Mouse (Mus musculus): ENCODE data around the gene Alkbh3. TPM values are rescaled to one million over a fixed set of nuclear protein-coding genes. Genes with fewer than 3 reads are reported as not detected.

Gene Alkbh3
- polyA plus RNA-seq, 2 experiments, result 76.2 to 76.3 TPM

DNA sequence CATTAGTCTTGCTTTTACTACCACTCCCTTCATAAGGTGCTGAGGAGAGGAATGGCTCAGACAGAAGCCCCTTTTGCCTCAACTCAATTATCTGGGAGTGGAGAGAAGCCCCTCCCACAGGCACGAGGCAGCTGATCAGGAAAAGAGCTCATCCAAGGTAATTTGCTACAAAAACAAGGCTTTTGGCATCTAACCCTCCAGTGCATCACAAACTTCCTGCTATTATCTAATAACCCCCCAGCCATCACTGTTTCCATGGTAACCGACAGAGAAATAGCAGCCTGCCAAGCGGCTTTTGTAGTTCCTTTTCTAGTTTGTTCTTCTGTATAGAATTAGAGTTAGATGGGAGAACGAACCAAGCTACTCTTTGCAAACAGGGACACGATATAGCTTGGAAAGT lies 18.3 kb downstream of the Alkbh3 start:
- DNase-seq (ENCODE audit: low spot score) (no peak), ATAC-seq (ENCODE audit: low FRiP score, low read depth) (no peak)
- TF ChIP-seq POLR2A (IDR thresholded peaks at IDR 0.05; ENCODE audit: borderline replicate concordance, extremely low read depth, insufficient read depth, insufficient read length), result no peak

DNA sequence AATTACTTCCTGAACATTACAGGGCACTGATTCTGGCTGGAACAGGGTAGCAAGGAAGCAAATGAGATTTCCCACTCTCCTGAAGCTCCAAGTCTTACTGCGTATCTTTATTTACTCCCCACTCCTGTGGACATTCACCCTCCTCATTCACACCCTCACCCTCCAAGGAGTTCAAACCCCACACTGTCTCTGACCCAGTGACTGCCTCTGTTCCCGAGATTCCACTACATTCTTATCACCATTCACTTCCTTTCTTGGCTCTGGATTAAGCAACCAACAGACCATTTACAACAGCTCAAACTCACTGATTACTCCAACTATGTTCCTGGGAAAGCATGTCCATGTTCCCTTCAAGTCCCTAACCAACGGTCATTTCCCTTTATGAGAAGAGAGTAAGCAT lies 19.3 kb downstream of the Alkbh3 start:
- Histone ChIP-seq H3K4me1 (ENCODE audit: control insufficient read depth, insufficient read depth, low read length) (no peaks in the 10 kb centered on the region), H3K36me3 (ENCODE audit: control insufficient read depth, insufficient read depth, low read length) (peaks cover 90% of the 10 kb centered on the region), H3K27me3 (ENCODE audit: control insufficient read depth, insufficient read depth, low read length) (no peaks in the 10 kb centered on the region), H3K9ac (ENCODE audit: low read depth, low read length, severe bottlenecking) (no peak overlapping the region), H3K4me2 (replicated peaks; ENCODE audit: low read depth, low read length, severe bottlenecking) (no peak overlapping the region), H3K27ac (replicated peaks; ENCODE audit: low read depth, low read length) (no peak overlapping the region), H3K4me3 (replicated peaks; ENCODE audit: low read length) (no peak overlapping the region), H3K9me3 (ENCODE audit: control insufficient read depth, low read length) (no peaks in the 10 kb centered on the region)
- DNase-seq (ENCODE audit: low spot score) (no peak), ATAC-seq (ENCODE audit: low FRiP score, low read depth) (no peak)
- 83% methylated on average over 3 of the region's 3 CpGs for WGBS
- TF ChIP-seq POLR2A (IDR thresholded peaks at IDR 0.05; ENCODE audit: borderline replicate concordance, extremely low read depth, insufficient read depth, insufficient read length), result no peak

More for the DNA sequence above, 18.3 kb downstream of the Alkbh3 start:
- H3K4me3 ChIP-seq (replicated peaks; ENCODE audit: low read length), result no peak overlapping the region
- 70% methylated on average over 5 of the region's 5 CpGs for WGBS
- peaks cover 86% of the 10 kb centered on the region for H3K36me3 ChIP-seq (ENCODE audit: control insufficient read depth, insufficient read depth, low read length)
- H3K27me3 ChIP-seq (ENCODE audit: control insufficient read depth, insufficient read depth, low read length), result no peaks in the 10 kb centered on the region
- no peaks in the 10 kb centered on the region for H3K4me1 ChIP-seq (ENCODE audit: control insufficient read depth, insufficient read depth, low read length)
- H3K27ac ChIP-seq (replicated peaks; ENCODE audit: low read depth, low read length), result no peak overlapping the region
- no peaks in the 10 kb centered on the region for H3K9me3 ChIP-seq (ENCODE audit: control insufficient read depth, low read length)
- no peak overlapping the region for H3K9ac ChIP-seq (ENCODE audit: low read depth, low read length, severe bottlenecking)
- H3K4me2 ChIP-seq (replicated peaks; ENCODE audit: low read depth, low read length, severe bottlenecking), result no peak overlapping the region

DNA sequence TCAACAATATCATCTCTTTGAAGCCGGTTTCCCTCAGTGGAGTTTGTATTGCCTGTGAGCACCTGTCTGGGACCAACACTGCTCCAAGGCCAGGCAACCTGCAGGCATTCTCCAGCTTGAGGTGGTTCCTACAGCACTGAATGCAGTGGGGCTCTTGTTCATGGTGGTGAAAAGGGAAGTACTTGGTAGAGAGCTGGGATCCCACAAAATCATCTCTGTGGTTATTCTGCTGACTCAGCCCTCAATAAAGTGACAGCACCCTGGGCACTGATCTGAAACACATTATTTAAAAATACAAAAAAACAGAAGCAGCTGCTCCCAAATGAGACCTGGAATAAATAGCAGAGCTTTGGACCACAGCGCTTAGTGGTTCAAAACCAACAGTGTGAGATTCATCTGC lies 22.2 kb downstream of the Alkbh3 start:
- peaks cover 80% of the 10 kb centered on the region for H3K36me3 ChIP-seq (ENCODE audit: control insufficient read depth, insufficient read depth, low read length)
- WGBS, result 99% methylated on average over 2 of the region's 2 CpGs
- H3K9ac ChIP-seq (ENCODE audit: low read depth, low read length, severe bottlenecking), result no peak overlapping the region
- H3K9me3 ChIP-seq (ENCODE audit: control insufficient read depth, low read length), result no peaks in the 10 kb centered on the region
- ATAC-seq (ENCODE audit: low FRiP score, low read depth), result no peak
- no peak for TF ChIP-seq POLR2A (IDR thresholded peaks at IDR 0.05; ENCODE audit: borderline replicate concordance, extremely low read depth, insufficient read depth, insufficient read length)
- H3K27ac ChIP-seq (replicated peaks; ENCODE audit: low read depth, low read length), result no peak overlapping the region
- DNase-seq (ENCODE audit: low spot score), result no peak
- H3K4me1 ChIP-seq (ENCODE audit: control insufficient read depth, insufficient read depth, low read length), result no peaks in the 10 kb centered on the region
- H3K4me2 ChIP-seq (replicated peaks; ENCODE audit: low read depth, low read length, severe bottlenecking), result no peak overlapping the region
- no peak overlapping the region for H3K4me3 ChIP-seq (replicated peaks; ENCODE audit: low read length)
- no peaks in the 10 kb centered on the region for H3K27me3 ChIP-seq (ENCODE audit: control insufficient read depth, insufficient read depth, low read length)

DNA sequence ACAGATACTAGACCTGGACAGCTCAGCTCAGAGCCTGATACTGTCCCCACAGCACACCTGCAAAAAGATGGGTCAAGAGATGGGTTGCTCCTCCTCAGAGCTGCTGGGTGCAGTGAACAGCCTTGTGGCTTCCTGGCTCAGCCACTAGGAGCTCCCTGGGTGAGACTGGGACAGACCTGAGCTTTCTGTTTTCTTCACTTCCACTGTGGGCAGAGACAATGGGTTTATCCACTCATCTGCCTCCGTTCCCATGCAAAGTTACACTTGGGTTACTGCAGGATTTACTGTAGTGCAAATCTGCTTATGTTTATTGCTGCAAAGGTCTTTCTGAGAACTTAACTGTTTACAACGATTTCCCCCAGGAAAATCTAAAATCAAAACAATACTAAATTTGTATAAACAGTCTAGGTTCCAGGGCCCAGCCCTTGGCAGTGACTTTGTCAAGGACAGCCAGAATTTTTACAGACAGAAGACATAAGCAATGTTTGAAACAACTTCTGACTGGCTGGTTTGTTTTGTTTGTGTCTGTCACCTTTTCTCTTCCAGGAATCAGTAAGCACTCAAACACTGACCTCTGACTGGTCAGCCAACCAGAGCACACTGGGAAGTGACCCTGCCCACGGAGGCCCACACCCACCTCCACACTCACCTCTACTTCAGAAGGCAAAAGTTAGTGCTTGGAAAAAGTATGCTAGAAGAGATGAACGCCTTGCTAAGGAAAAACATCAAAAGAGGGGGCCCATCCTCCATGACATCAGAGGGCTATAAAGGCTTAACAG lies 28.0 kb downstream of the Alkbh3 start:
- DNase-seq (ENCODE audit: low spot score), result no peak
- Histone ChIP-seq H3K4me1 (ENCODE audit: control insufficient read depth, insufficient read depth, low read length) (no peaks in the 10 kb centered on the region), H3K27me3 (ENCODE audit: control insufficient read depth, insufficient read depth, low read length) (no peaks in the 10 kb centered on the region), H3K4me3 (replicated peaks; ENCODE audit: low read length) (no peak overlapping the region), H3K4me2 (replicated peaks; ENCODE audit: low read depth, low read length, severe bottlenecking) (no peak overlapping the region), H3K36me3 (ENCODE audit: control insufficient read depth, insufficient read depth, low read length) (peaks cover 64% of the 10 kb centered on the region), H3K27ac (replicated peaks; ENCODE audit: low read depth, low read length) (no peak overlapping the region), H3K9ac (ENCODE audit: low read depth, low read length, severe bottlenecking) (no peak overlapping the region), H3K9me3 (ENCODE audit: control insufficient read depth, low read length) (no peaks in the 10 kb centered on the region)
- 79% methylated on average over 4 of the region's 4 CpGs for whole genome bisulfite sequencing
- ATAC-seq (ENCODE audit: low FRiP score, low read depth), result no peak
- TF ChIP-seq POLR2A (IDR thresholded peaks at IDR 0.05; ENCODE audit: borderline replicate concordance, extremely low read depth, insufficient read depth, insufficient read length), result no peak

DNA sequence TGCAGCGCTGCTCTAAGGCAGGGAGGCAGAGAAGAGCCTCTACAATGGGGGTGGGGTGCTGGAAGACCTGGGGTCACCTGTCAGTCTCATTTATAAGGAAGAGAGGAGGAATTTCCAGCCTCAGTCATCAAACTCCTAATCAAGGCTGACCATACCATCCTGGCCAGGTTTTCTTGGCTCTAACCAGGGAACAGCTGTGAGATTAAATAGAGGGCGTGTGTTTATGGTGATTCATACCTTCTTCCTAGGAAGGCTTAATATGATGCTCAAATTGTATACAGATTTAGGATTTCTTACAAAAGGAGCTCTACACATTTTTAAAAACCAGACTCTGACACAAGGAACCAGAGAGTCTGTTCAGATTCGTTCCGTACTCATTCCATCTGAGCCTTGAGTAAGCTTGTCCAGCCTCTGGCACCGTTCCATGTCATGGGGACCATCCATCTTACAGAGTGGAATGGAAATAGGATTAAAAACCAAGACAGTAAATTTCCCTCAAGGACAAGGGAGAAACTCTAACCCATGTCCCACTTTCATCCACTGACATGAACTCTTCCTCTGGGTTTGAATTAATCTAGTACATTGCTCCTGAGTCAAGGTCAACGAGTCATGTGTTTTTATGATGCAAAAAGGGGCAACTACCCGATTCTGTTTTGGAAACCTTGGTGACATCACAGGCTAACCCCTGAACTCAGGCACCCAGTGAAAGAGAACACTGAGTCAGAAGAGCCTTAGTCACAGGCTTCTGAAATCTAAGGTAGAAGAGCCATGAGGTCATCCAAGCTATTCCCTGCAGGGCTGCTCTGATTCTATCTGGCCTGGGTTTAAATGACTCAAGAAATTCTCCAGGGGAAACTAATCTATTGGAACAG lies 31.1 kb downstream of the Alkbh3 start:
- Histone ChIP-seq H3K9ac (ENCODE audit: low read depth, low read length, severe bottlenecking) (no peak overlapping the region), H3K27ac (replicated peaks; ENCODE audit: low read depth, low read length) (no peak overlapping the region), H3K36me3 (ENCODE audit: control insufficient read depth, insufficient read depth, low read length) (peaks cover 40% of the 10 kb centered on the region), H3K4me2 (replicated peaks; ENCODE audit: low read depth, low read length, severe bottlenecking) (no peak overlapping the region), H3K4me3 (replicated peaks; ENCODE audit: low read length) (no peak overlapping the region), H3K27me3 (ENCODE audit: control insufficient read depth, insufficient read depth, low read length) (0 out of 2 replicates have a peak, but pooled peaks cover 8% of the 10 kb centered on the region), H3K9me3 (ENCODE audit: control insufficient read depth, low read length) (no peaks in the 10 kb centered on the region), H3K4me1 (ENCODE audit: control insufficient read depth, insufficient read depth, low read length) (peaks cover 8% of the 10 kb centered on the region)
- TF ChIP-seq POLR2A (IDR thresholded peaks at IDR 0.05; ENCODE audit: borderline replicate concordance, extremely low read depth, insufficient read depth, insufficient read length), result no peak
- WGBS, result 82% methylated on average over 7 of the region's 7 CpGs
- ATAC-seq (ENCODE audit: low FRiP score, low read depth) (no peak), DNase-seq (ENCODE audit: low spot score) (no peak)

Data from limb, embryonic 14.5 days (tissue).